Mouse (Mus musculus) spleen, adult 2 months (tissue): ENCODE results near the gene Fam124a.
"Not testable (repeated sequence)": the region's sequence is repeated elsewhere in the genome, so short reads cannot be mapped to it uniquely, and the experiment has no call there.

ENCODE experiments used
- CTCF ChIP-seq: fragments of 200-500 bp; IDR thresholded peaks from 2 replicates; pipeline ENCODE4 v1.5.1; 2011; ENCODE audit warnings: mild to moderate bottlenecking, inconsistent platforms; ENCODE audit not compliant: insufficient read depth, insufficient read length, insufficient replicate concordance; ENCODE audit errors: extremely low read depth
- POLR2A ChIP-seq: fragments of 200-500 bp; IDR thresholded peaks from 2 replicates; pipeline ENCODE4 v1.6.1; 2011; ENCODE audit warnings: low read depth, low read length, inconsistent platforms

- not testable (repeated sequence) for TF ChIP-seq CTCF, POLR2A
Observed at GRCm38 (mm10) chr14:62642368-62642767, 86.8 kb downstream of the Fam124a start.
